Mouse (Mus musculus) thymus, postnatal 10 days (tissue): ENCODE measurements around the gene Sys1.

Experiments used
- DNase-seq, 2 experiments: peaks; one replicate each; pipeline ENCODE4 v3.0.0; 2021; ENCODE audit warnings: low spot score in 2 of 2

The Sys1 gene

DNA sequence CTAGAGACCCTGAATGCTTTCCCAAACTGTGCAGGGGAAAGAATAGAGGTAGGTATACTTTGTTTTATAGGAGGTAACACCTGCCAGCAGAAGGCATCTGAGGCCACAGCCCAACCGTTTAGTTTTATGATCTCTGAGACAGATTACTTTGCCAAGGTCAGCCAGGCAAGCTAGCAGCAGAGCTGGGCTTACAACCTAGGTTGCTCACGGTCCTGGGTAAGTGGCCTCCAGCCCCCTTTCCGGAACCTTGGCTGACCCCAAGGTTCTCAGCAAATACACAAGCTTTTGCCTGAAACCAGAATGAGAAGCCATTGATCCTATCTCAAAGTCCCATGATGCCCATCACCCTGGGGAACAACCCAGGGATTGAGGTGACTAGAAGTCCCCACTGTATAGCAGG is 22.1 kb upstream of the Sys1 start:
- DNase-seq, result no peak

DNA sequence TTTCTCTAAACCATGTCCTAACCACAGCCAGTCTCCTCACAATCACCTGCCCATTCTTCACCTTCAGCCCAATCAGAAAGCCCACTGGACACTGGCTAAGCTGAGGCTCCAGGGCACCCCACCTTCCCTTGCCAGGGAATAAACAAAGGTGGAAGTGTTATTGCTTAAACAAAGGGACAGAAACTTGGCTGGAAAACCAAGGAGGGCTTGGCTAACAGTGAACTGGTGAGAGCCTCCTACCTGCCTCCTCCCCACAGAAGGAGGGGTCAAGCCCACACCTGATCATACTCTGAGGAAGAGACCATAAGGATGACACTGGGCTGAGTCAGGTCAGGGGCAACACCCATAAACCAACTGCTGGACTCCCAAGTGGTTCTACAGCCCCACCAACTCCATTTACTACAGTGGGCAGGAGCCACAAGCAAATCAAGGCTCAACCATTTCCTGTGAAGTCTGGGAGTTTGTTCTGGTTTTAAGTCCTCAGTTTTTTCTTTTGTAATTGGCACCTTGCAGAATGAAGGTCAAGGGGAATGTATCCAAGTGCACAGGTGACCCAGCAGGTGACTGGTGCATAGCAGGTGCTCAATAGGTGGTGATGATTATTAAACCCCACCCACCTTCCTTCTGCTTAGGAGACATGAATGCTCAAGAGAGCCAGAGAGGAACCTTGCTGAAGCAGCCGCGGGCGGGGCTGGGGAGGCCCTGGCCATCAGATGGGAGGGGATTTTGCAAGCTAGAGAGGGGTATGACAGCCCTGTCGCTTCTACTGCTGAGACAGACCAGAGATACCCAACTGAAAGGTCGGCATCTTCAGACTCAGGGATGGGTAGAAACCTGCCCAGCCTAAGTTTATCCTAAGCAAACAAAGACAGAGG is 21.3 kb upstream of the Sys1 start:
- no peak for DNase-seq

GRCm38 (mm10) chr2:164436215-164436913 is 20.4 kb upstream of the Sys1 start:
- no peak for DNase-seq

DNA sequence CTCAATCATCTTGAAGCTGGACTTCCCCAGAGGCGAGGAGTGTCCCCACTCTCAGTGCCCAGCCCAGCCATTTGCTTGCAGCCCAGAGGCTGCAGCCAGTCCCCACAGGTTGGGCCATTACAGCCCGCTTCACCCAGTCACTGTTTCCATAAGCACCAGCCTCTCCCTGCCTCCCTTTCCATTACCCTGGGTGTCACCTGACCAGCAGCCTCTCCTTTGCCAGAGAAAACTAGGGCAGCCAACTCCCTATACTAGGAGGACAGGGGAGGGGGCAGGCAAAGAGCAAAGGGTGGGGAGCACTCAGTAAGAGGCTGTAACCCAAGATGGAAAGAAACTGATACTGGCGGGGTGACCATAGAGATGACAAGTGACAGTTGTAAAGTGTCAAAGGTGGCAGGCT is 19.8 kb upstream of the Sys1 start:
- DNase-seq, result no peak

DNA sequence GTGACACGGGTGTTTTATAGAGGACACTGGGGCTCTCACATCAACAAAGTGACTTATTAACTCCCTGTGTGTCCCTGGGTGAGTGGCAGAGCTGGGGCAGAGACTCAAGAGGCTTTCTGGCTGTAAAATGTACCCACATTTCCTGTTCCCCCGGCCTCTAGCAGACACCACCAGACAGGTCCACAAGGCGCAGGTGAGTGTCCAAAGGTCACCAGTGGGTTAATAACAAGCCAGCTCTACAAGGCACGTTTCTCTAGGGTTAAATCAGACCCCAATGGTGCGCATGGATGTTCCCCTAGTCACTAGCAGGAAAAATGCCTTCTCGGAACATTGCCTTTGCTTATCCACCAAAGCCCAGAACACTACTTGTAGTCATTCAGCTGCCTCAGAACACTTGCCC is 19.1 kb upstream of the Sys1 start:
- DNase-seq, result no peak

DNA sequence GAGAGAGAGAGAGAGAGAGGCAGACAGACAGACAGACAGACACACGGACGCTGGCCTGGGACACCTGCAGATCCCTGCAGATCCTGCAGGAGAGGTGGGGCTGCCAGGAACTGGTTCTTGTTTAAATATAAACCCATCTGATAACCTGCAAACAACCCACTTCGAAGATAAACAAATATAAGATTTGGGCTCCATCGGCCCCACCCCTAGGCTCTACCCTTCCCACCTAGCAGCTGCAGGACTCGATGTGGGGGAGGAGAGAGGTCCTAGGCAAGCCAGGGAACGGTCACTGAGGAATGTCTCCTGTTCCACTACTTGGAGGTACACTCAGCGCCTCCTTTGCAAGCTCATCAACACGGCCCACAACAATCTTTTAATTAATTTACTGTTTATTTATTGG is 18.5 kb upstream of the Sys1 start:
- DNase-seq, result no peak

DNA sequence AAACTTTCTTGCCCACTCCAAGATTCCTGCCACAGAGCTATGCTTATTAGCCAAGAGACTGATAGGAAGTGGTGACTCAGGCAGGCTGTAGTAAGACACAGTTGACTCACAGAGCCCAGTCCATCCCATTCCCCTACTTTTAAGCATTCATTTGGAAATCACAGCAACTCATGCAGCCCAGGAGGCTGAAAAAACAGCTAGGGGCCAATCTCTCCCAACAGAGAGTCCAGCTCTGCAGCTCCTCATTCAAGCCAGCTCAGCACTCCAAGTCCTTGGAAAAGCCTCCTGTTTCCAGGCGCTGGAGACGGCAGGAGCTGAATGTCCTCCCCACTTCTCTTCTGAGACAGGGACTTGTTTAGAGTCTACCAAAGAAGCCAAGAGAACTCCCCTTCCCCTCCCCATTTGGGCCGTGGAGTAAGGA is 17.8 kb upstream of the Sys1 start:
- no peak for DNase-seq

GRCm38 (mm10) chr2:164440314-164440713 is 16.4 kb upstream of the Sys1 start:
- no peak for DNase-seq

DNA sequence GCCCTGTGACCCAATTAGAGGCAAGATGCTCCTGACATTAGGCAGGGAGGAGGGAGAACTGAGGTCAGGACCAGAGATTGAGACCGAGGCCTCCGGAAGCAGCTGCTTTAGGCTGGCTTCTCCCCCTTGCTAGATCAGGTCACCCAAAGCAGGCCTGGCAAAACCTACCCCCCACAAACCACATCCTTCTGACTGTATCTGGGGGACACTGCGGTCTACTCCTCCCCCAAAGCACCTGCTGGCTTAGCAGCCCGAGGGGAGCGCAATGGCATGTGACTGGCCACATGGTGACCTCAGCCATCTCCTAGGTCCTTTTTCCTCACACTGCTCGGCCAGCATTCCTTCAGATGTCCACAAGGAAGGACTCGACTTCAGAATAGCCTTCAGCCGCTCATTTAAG is 15.6 kb upstream of the Sys1 start:
- DNase-seq, result peak; percentile 49 to 54

GRCm38 (mm10) chr2:164441731-164442130 is 15.0 kb upstream of the Sys1 start:
- DNase-seq, result no peak

DNA sequence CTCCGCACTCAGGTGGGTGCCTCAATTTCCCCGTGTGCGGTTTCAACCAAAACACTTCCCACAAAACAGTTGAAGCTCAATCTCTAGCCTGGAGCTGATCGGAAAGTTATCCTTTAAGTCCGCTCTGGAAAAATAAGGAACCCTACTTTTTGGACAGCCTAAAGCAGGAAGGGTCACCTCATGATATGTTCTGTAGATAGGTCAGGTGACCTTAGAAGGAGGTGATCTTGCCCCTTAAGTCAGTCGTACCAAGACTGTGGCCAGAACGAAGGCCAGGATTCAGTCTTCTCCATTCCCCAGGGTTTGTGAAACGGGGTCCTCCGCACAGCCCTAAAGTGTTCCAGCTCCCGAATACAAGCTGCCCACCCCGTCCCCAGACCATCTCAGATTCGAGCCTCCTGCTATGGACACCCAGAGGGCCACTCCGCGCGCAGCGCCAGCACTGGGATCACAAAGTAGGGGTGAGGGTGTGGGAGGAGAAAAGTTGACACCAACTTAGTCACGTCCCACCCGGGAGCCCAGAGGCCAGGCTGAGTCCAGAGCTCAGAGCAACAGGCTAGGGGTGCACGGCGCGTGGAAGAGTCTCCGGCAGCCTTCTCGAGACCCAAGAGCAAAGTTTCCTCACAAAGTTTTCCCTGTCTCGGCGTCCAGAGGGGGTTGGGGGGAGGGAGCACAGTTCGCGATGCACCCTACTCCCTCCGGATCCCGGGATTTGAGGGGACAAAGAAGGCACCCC is 14.3 kb upstream of the Sys1 start:
- no peak for DNase-seq

GRCm38 (mm10) chr2:164443051-164443437 is 13.7 kb upstream of the Sys1 start:
- peak; percentile 30 to 52 for DNase-seq

DNA sequence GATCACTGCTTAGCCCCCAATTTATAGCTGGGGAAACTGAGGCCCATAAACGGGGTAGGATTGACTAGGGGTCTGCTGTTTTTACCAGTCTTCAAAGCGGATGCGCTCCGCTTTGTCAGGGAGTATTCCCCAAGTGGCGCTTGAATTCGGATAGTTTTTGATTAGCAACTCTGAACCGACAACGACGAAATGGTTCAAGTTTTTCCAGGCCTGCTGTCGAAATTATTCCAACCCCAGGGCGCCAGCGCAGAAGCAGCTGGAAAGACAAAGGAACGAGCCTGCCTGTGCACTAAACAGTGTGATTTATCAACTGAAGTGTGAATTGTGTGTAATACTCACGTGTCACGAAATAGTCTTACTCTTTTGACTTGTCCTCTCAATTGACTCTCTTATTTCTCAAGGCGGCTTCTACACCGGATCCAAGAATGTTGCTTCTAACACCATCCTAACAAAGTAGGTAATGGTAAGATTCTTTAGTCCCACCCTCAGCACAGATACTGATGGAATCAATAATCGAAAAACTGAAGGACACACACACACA is 13.2 kb upstream of the Sys1 start, which contains the start of gene Sdc4:
Gene Sdc4, minus strand, starts transcription at position 428 of the 541 bp plus-strand sequence.
- no peak for DNase-seq

GRCm38 (mm10) chr2:164444701-164445100 is 12.1 kb upstream of the Sys1 start:
- no peak for DNase-seq

DNA sequence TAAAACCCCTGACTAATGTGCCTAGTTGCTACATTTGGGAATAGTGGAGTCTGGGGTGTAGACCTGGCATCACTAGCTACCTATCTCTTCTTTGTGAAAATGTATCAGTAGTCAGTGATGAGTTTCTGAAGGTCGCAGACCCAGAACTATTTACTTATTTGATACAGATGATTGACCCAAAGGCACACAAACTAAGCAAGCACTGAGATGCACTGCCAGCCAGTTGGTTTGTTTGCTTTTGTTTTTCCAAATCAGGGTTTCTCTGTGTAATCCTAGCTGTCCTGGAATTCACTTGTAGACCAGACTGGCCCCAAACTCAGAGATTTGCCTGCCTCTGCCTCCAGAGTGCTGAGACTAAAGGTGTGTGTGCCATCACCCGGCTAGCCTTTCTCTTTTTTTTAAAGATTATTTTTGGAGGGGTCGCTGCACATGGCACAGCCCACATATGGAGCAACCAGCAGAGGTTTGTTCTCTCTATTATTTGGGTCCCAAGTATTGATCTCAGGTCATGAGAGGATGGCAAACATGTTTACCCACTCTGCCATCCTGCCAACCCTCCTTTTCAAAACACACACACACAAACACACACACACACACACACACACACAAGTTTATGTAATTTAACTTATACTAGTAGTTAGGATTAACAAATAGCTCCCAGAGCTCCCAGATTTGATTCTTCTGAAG is 11.2 kb upstream of the Sys1 start:
- DNase-seq, result no peak

- DNase-seq, result no peak
Observed at GRCm38 (mm10) chr2:164446086-164446469, 10.7 kb upstream of the Sys1 start.

DNA sequence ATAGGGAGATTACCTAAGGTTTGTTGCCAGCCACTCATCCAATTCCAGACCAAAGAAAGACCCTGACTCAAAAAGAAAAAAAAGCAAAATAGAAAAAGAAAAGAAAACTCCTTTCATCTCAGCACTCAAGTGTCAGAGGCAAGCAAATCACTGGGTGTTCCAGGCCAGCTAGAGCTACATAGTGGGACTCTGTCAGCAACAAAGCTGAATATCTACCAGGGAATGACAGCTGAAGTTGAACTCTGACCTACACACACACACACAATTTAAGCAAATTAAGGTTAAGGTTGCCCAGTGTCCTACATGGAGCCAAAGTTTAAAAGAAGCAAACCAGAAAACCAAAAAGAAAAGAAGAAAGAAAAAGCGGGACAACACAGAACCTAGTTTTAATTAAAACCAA is 8.6 kb upstream of the Sys1 start:
- no peak for DNase-seq

DNA sequence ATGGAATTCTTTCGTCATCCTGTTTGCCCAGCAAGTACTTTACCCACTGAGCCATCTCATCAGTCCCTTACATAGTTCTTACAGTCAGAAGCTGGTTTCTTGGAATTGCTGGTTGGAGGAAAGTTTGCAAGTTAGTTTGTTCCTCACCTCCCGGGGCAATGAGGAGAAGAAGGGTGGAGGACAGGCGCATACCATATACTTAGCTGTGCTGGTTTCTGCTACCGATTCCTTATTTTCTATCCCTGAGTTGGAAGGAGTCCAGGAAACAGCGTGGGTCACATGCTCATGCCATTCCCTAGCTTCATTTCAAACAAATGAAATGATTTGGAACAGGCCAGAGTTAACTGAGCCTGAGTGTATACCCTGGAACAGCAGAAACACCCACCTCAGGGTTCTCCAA is 7.8 kb upstream of the Sys1 start:
- no peak for DNase-seq

GRCm38 (mm10) chr2:164449341-164450042 is 7.3 kb upstream of the Sys1 start:
- no peak for DNase-seq

GRCm38 (mm10) chr2:164452000-164452676 is 4.6 kb upstream of the Sys1 start:
- no peak for DNase-seq
